10 mouse cellular contexts compared by ENCODE assay signal in genomic region chr4:131784034-131784433, GRCm38 (mm10). TPM values are rescaled to one million over a fixed set of nuclear protein-coding genes. Genes with fewer than 3 reads are reported as not detected.
DNase-seq lines count a peak whose midpoint lies in the region; ATAC-seq and TF ChIP-seq lines count a peak whose summit lies in the region.
"Had no signal": no experiment of that assay in that cellular context is flagged by ENCODE, and none has a peak within 500 bp of the region (broad histone marks: within the 10 kb centered on the region; RNA-seq: fewer than 3 reads in every experiment).

No protein-coding gene starts in this region.

- no peak overlapping the region for H3K4me3 ChIP-seq in gastrocnemius, adult 2 months
- no peak overlapping the region for H3K4me3 ChIP-seq in thymus, adult 2 months (ENCODE audit: control insufficient read depth, insufficient read depth, low read length)
- no peak overlapping the region for H3K4me3 ChIP-seq in intestine, embryonic 15.5 days (replicated peaks)
- H3K4me3 ChIP-seq: embryonic facial prominence, embryonic 12.5 days; limb, embryonic 15.5 days had no signal

- intact Hi-C loops in gastrocnemius, adult 2 months (cut with DNase I), result loop anchor here (1.0 kb wide), 1 partner anchor 54 kb away; the partner anchor contains the start of gene Ptpru

- TF ChIP-seq CTCF in gastrocnemius, adult 2 months (IDR thresholded peaks at IDR 0.05), result peak; percentile 78
- TF ChIP-seq CTCF in thymus, adult 2 months (IDR thresholded peaks at IDR 0.05; ENCODE audit: borderline replicate concordance, control insufficient read depth, extremely low read depth, insufficient read depth, low read length, poor library complexity), result 0 out of 2 replicates have a peak, but pooled peaks have one; percentile 28

- DNase-seq in gastrocnemius, adult 2 months, result peak; percentile 51
- no peak for DNase-seq in gastrocnemius, adult 8-10 months (ENCODE audit: low spot score in 2 of 2)
- DNase-seq in thymus, adult 2 months, result peak; percentile 31
- no peak for DNase-seq in thymus, adult 18-20 months
- DNase-seq in cerebellum, postnatal 10 days, result peak; percentile 76
- DNase-seq in lung, postnatal 25 days (ENCODE audit: low spot score), result peak; percentile 63
- peak; percentile 75 for DNase-seq in thymus, postnatal 4 days

- H3K27me3 ChIP-seq in thymus, adult 2 months (ENCODE audit: control insufficient read depth, insufficient read depth, low read length), result no peaks in the 10 kb centered on the region
- H3K27me3 ChIP-seq in intestine, embryonic 15.5 days (replicated peaks), result no peaks in the 10 kb centered on the region
- H3K27me3 ChIP-seq: embryonic facial prominence, embryonic 12.5 days; limb, embryonic 15.5 days had no signal

- H3K9ac ChIP-seq in intestine, embryonic 15.5 days, result no peak overlapping the region
- H3K9ac ChIP-seq: embryonic facial prominence, embryonic 12.5 days; limb, embryonic 15.5 days had no signal

- ATAC-seq in intestine, embryonic 15.5 days, result 0 out of 2 replicates have a peak, but pooled peaks have one; percentile 36

- no peaks in the 10 kb centered on the region for H3K36me3 ChIP-seq in thymus, adult 2 months (ENCODE audit: control insufficient read depth, insufficient read depth, low read length)
- no peaks in the 10 kb centered on the region for H3K36me3 ChIP-seq in intestine, embryonic 15.5 days

- WGBS in thymus, adult 2 months, result 29% methylated on average over 9 of the region's 9 CpGs
- WGBS in intestine, embryonic 15.5 days, result 22% methylated on average over 9 of the region's 9 CpGs

- H3K9me3 ChIP-seq in intestine, embryonic 15.5 days, result no peaks in the 10 kb centered on the region
- H3K9me3 ChIP-seq: embryonic facial prominence, embryonic 12.5 days; limb, embryonic 15.5 days had no signal

- H3K4me2 ChIP-seq in intestine, embryonic 15.5 days (replicated peaks), result no peak overlapping the region
- H3K4me2 ChIP-seq: embryonic facial prominence, embryonic 12.5 days; limb, embryonic 15.5 days had no signal

- H3K27ac ChIP-seq in gastrocnemius, adult 2 months, result no peak overlapping the region
- H3K27ac ChIP-seq in thymus, adult 2 months (ENCODE audit: control insufficient read depth, insufficient read depth, low read length), result no peak overlapping the region
- H3K27ac ChIP-seq in intestine, embryonic 15.5 days, result no peak overlapping the region
- H3K27ac ChIP-seq: embryonic facial prominence, embryonic 12.5 days; limb, embryonic 15.5 days had no signal

- no peaks in the 10 kb centered on the region for H3K4me1 ChIP-seq in thymus, adult 2 months (replicated peaks; ENCODE audit: control insufficient read depth, insufficient read depth, low read length)
- H3K4me1 ChIP-seq in intestine, embryonic 15.5 days (replicated peaks), result 0 out of 2 replicates have a peak, but pooled peaks cover 5% of the 10 kb centered on the region

- TF ChIP-seq POLR2A in thymus, adult 2 months (IDR thresholded peaks at IDR 0.05; ENCODE audit: control insufficient read depth, extremely low read depth, insufficient read depth, low read length, poor library complexity), result no peak

RNA-seq across cellular contexts. Expression of gene Ptpru, which starts 54.1 kb away (rescaled TPM):
- 1 to 10 TPM; 1.7 to 2.6 TPM for total RNA-seq in gastrocnemius, adult 2 months (2021)
- total RNA-seq in gastrocnemius, adult 8-10 months (2022), result 1 to 10 TPM in 2 of 4 experiments, under 1 TPM in 2; 0.39 to 1.3 (median 0.98) TPM
- polyA plus RNA-seq in thymus, adult 2 months (2012; rRNA removed), result 1.4 and 1.6 TPM in 2 replicates
- 4.6 and 4.9 TPM in 2 replicates for polyA plus RNA-seq in intestine, embryonic 15.5 days (2015; fragmentation: Nextera tagmentation; extraction: Ambion mirVana)

RNA-seq across cellular contexts. Expression of gene Mecr, which starts 59.2 kb away (rescaled TPM):
- total RNA-seq in gastrocnemius, adult 2 months (2021), result 10 to 100 TPM; 16.3 to 25.4 TPM
- 10 to 100 TPM; 22.8 to 27.8 (median 25.1) TPM for total RNA-seq in gastrocnemius, adult 8-10 months (2022)
- 26.4 and 29.9 TPM in 2 replicates for polyA plus RNA-seq in thymus, adult 2 months (2012; rRNA removed)
- polyA plus RNA-seq in intestine, embryonic 15.5 days (2015; fragmentation: Nextera tagmentation; extraction: Ambion mirVana), result 72.6 and 77.4 TPM in 2 replicates

Comparison
In these comparisons a context has a peak if more than half of its experiments do, and no peak if none do; other contexts are left out.
1. DNase-seq: peak in gastrocnemius, adult 2 months (single experiment), thymus, adult 2 months (single experiment), cerebellum, postnatal 10 days (2 of 2), lung, postnatal 25 days (single experiment) and thymus, postnatal 4 days (single experiment); none in gastrocnemius, adult 8-10 months (0 of 2) and thymus, adult 18-20 months (0 of 2).